Mouse (Mus musculus): ENCODE results near the gene Gm11232. TPM values are rescaled to one million over a fixed set of nuclear protein-coding genes. Genes with fewer than 3 reads are reported as not detected.

The Gm11232 gene
- polyA plus RNA-seq (2014; fragmentation: Nextera tagmentation; extraction: Ambion mirVana), result 0.13 and 0.23 TPM in 2 replicates

GRCm38 (mm10) chr4:71757865-71758264 lies at the start of gene Gm11232:
Gene Gm11232, minus strand, starts transcription at chr4:71757965.
- Histone ChIP-seq H3K36me3 (ENCODE audit: control insufficient read depth, insufficient read depth, low read length) (no peaks in the 10 kb centered on the region), H3K9ac (ENCODE audit: low read length) (no peak within 1 kb of the TSS), H3K4me3 (ENCODE audit: low read depth, low read length) (no peak within 1 kb of the TSS), H3K4me1 (ENCODE audit: control insufficient read depth, insufficient read depth, low read length) (no peaks in the 10 kb centered on the region), H3K27ac (ENCODE audit: low read depth, low read length) (no peak within 1 kb of the TSS), H3K27me3 (ENCODE audit: control insufficient read depth, insufficient read depth, low read length) (no peaks in the 10 kb centered on the region), H3K9me3 (ENCODE audit: control insufficient read depth, low read length) (no peaks in the 10 kb centered on the region), H3K4me2 (ENCODE audit: low read depth) (no peak within 1 kb of the TSS)
- no peak for DNase-seq (ENCODE audit: low spot score)
- WGBS, result 72% methylated on average over 2 of the region's 2 CpGs
- no peak for ATAC-seq (ENCODE audit: insufficient read depth, low FRiP score, low TSS enrichment)

- WGBS, result 56% methylated on average over 2 of the region's 2 CpGs
- no peak for DNase-seq (ENCODE audit: low spot score)
These were observed 48.3 kb upstream of the Gm11232 start for GRCm38 (mm10) chr4:71805977-71806534.

GRCm38 (mm10) chr4:71765529-71765928 lies 7.8 kb upstream of the Gm11232 start:
- Histone ChIP-seq H3K4me2 (ENCODE audit: low read depth) (no peak overlapping the region), H3K4me3 (ENCODE audit: low read depth, low read length) (no peak overlapping the region), H3K4me1 (ENCODE audit: control insufficient read depth, insufficient read depth, low read length) (no peaks in the 10 kb centered on the region), H3K27ac (ENCODE audit: low read depth, low read length) (no peak overlapping the region), H3K36me3 (ENCODE audit: control insufficient read depth, insufficient read depth, low read length) (no peaks in the 10 kb centered on the region), H3K9ac (ENCODE audit: low read length) (no peak overlapping the region), H3K27me3 (ENCODE audit: control insufficient read depth, insufficient read depth, low read length) (no peaks in the 10 kb centered on the region), H3K9me3 (ENCODE audit: control insufficient read depth, low read length) (no peaks in the 10 kb centered on the region)
- 36% methylated on average over 1 of the region's 1 CpGs for WGBS
- ATAC-seq (ENCODE audit: insufficient read depth, low FRiP score, low TSS enrichment) (peak; percentile 25), DNase-seq (ENCODE audit: low spot score) (no peak)

More at GRCm38 (mm10) chr4:71805977-71806534, 48.3 kb upstream of the Gm11232 start:
- Histone ChIP-seq H3K4me3 (ENCODE audit: low read depth, low read length) (no peak overlapping the region), H3K36me3 (ENCODE audit: control insufficient read depth, insufficient read depth, low read length) (no peaks in the 10 kb centered on the region), H3K9me3 (ENCODE audit: control insufficient read depth, low read length) (no peaks in the 10 kb centered on the region), H3K9ac (ENCODE audit: low read length) (no peak overlapping the region), H3K27me3 (ENCODE audit: control insufficient read depth, insufficient read depth, low read length) (no peaks in the 10 kb centered on the region), H3K27ac (ENCODE audit: low read depth, low read length) (no peak overlapping the region), H3K4me2 (ENCODE audit: low read depth) (no peak overlapping the region), H3K4me1 (ENCODE audit: control insufficient read depth, insufficient read depth, low read length) (no peaks in the 10 kb centered on the region)
- no peak; the same call in 1 of the 2 replicates for ATAC-seq (ENCODE audit: insufficient read depth, low FRiP score, low TSS enrichment)

- H3K4me2 ChIP-seq (ENCODE audit: low read depth), result no peak overlapping the region
- 16% methylated on average over 3 of the region's 3 CpGs for WGBS
- no peaks in the 10 kb centered on the region for H3K36me3 ChIP-seq (ENCODE audit: control insufficient read depth, insufficient read depth, low read length)
- DNase-seq (ENCODE audit: low spot score) (peak; percentile 82), ATAC-seq (ENCODE audit: insufficient read depth, low FRiP score, low TSS enrichment) (peak; percentile 98)
- H3K9ac ChIP-seq (ENCODE audit: low read length), result no peak overlapping the region
- H3K27me3 ChIP-seq (ENCODE audit: control insufficient read depth, insufficient read depth, low read length), result no peaks in the 10 kb centered on the region
- no peak overlapping the region for H3K4me3 ChIP-seq (ENCODE audit: low read depth, low read length)
- no peaks in the 10 kb centered on the region for H3K9me3 ChIP-seq (ENCODE audit: control insufficient read depth, low read length)
- no peak overlapping the region for H3K27ac ChIP-seq (ENCODE audit: low read depth, low read length)
- H3K4me1 ChIP-seq (ENCODE audit: control insufficient read depth, insufficient read depth, low read length), result no peaks in the 10 kb centered on the region
These were observed 7.3 kb upstream of the Gm11232 start for GRCm38 (mm10) chr4:71765071-71765470.

- H3K9ac ChIP-seq (ENCODE audit: low read length), result no peak overlapping the region
- ATAC-seq (ENCODE audit: insufficient read depth, low FRiP score, low TSS enrichment) (no peak), DNase-seq (ENCODE audit: low spot score) (no peak)
- no peaks in the 10 kb centered on the region for H3K27me3 ChIP-seq (ENCODE audit: control insufficient read depth, insufficient read depth, low read length)
- H3K9me3 ChIP-seq (ENCODE audit: control insufficient read depth, low read length), result no peaks in the 10 kb centered on the region
- H3K4me3 ChIP-seq (ENCODE audit: low read depth, low read length), result no peak overlapping the region
- H3K36me3 ChIP-seq (ENCODE audit: control insufficient read depth, insufficient read depth, low read length), result no peaks in the 10 kb centered on the region
- no peaks in the 10 kb centered on the region for H3K4me1 ChIP-seq (ENCODE audit: control insufficient read depth, insufficient read depth, low read length)
- no peak overlapping the region for H3K27ac ChIP-seq (ENCODE audit: low read depth, low read length)
- WGBS, result 78% methylated on average over 11 of the region's 11 CpGs
- no peak overlapping the region for H3K4me2 ChIP-seq (ENCODE audit: low read depth)
These were observed 1.1 kb downstream of the Gm11232 start for GRCm38 (mm10) chr4:71756441-71757221.

- H3K9ac ChIP-seq (ENCODE audit: low read length), result no peak overlapping the region
- ATAC-seq (ENCODE audit: insufficient read depth, low FRiP score, low TSS enrichment) (no peak), DNase-seq (ENCODE audit: low spot score) (no peak)
- H3K36me3 ChIP-seq (ENCODE audit: control insufficient read depth, insufficient read depth, low read length), result no peaks in the 10 kb centered on the region
- no peak overlapping the region for H3K4me3 ChIP-seq (ENCODE audit: low read depth, low read length)
- no peaks in the 10 kb centered on the region for H3K27me3 ChIP-seq (ENCODE audit: control insufficient read depth, insufficient read depth, low read length)
- H3K4me2 ChIP-seq (ENCODE audit: low read depth), result no peak overlapping the region
- WGBS, result 61% methylated on average over 1 of the region's 1 CpGs
- no peaks in the 10 kb centered on the region for H3K9me3 ChIP-seq (ENCODE audit: control insufficient read depth, low read length)
- no peaks in the 10 kb centered on the region for H3K4me1 ChIP-seq (ENCODE audit: control insufficient read depth, insufficient read depth, low read length)
- H3K27ac ChIP-seq (ENCODE audit: low read depth, low read length), result no peak overlapping the region
These were observed 12.0 kb downstream of the Gm11232 start for GRCm38 (mm10) chr4:71745741-71746140.

- Histone ChIP-seq H3K27ac (ENCODE audit: low read depth, low read length) (no peak overlapping the region), H3K9ac (ENCODE audit: low read length) (no peak overlapping the region), H3K4me2 (ENCODE audit: low read depth) (no peak overlapping the region), H3K27me3 (ENCODE audit: control insufficient read depth, insufficient read depth, low read length) (no peaks in the 10 kb centered on the region), H3K4me1 (ENCODE audit: control insufficient read depth, insufficient read depth, low read length) (no peaks in the 10 kb centered on the region), H3K9me3 (ENCODE audit: control insufficient read depth, low read length) (no peaks in the 10 kb centered on the region), H3K4me3 (ENCODE audit: low read depth, low read length) (no peak overlapping the region), H3K36me3 (ENCODE audit: control insufficient read depth, insufficient read depth, low read length) (no peaks in the 10 kb centered on the region)
- ATAC-seq (ENCODE audit: insufficient read depth, low FRiP score, low TSS enrichment) (no peak), DNase-seq (ENCODE audit: low spot score) (no peak)
These were observed 21.2 kb downstream of the Gm11232 start for GRCm38 (mm10) chr4:71736529-71736928.

- 62% methylated on average over 3 of the region's 3 CpGs for WGBS
- no peak; the same call in 1 of the 2 replicates for ATAC-seq (ENCODE audit: insufficient read depth, low FRiP score, low TSS enrichment)
These were observed 22.5 kb downstream of the Gm11232 start for GRCm38 (mm10) chr4:71735261-71735660.

GRCm38 (mm10) chr4:71729401-71729800 lies 28.4 kb downstream of the Gm11232 start:
- DNase-seq (ENCODE audit: low spot score) (no peak), ATAC-seq (ENCODE audit: insufficient read depth, low FRiP score, low TSS enrichment) (no peak)
- no peak overlapping the region for H3K27ac ChIP-seq (ENCODE audit: low read depth, low read length)
- H3K4me1 ChIP-seq (ENCODE audit: control insufficient read depth, insufficient read depth, low read length), result no peaks in the 10 kb centered on the region
- no peaks in the 10 kb centered on the region for H3K27me3 ChIP-seq (ENCODE audit: control insufficient read depth, insufficient read depth, low read length)
- no peak overlapping the region for H3K9ac ChIP-seq (ENCODE audit: low read length)
- no peak overlapping the region for H3K4me3 ChIP-seq (ENCODE audit: low read depth, low read length)
- H3K4me2 ChIP-seq (ENCODE audit: low read depth), result no peak overlapping the region
- H3K9me3 ChIP-seq (ENCODE audit: control insufficient read depth, low read length), result no peaks in the 10 kb centered on the region
- H3K36me3 ChIP-seq (ENCODE audit: control insufficient read depth, insufficient read depth, low read length), result no peaks in the 10 kb centered on the region

More at GRCm38 (mm10) chr4:71735261-71735660, 22.5 kb downstream of the Gm11232 start:
- H3K4me1 ChIP-seq (ENCODE audit: control insufficient read depth, insufficient read depth, low read length), result no peaks in the 10 kb centered on the region
- no peaks in the 10 kb centered on the region for H3K9me3 ChIP-seq (ENCODE audit: control insufficient read depth, low read length)
- H3K9ac ChIP-seq (ENCODE audit: low read length), result no peak overlapping the region
- DNase-seq (ENCODE audit: low spot score), result no peak
- H3K4me3 ChIP-seq (ENCODE audit: low read depth, low read length), result no peak overlapping the region
- no peaks in the 10 kb centered on the region for H3K27me3 ChIP-seq (ENCODE audit: control insufficient read depth, insufficient read depth, low read length)
- H3K4me2 ChIP-seq (ENCODE audit: low read depth), result no peak overlapping the region
- H3K27ac ChIP-seq (ENCODE audit: low read depth, low read length), result no peak overlapping the region
- H3K36me3 ChIP-seq (ENCODE audit: control insufficient read depth, insufficient read depth, low read length), result no peaks in the 10 kb centered on the region

Measured in neural tube, embryonic 11.5 days (tissue).